Mouse (Mus musculus): ENCODE data around the gene Upf3b.
"Not testable (repeated sequence)": the region's sequence is repeated elsewhere in the genome, so short reads cannot be mapped to it uniquely, and the experiment has no call there.

The Upf3b gene

DNA sequence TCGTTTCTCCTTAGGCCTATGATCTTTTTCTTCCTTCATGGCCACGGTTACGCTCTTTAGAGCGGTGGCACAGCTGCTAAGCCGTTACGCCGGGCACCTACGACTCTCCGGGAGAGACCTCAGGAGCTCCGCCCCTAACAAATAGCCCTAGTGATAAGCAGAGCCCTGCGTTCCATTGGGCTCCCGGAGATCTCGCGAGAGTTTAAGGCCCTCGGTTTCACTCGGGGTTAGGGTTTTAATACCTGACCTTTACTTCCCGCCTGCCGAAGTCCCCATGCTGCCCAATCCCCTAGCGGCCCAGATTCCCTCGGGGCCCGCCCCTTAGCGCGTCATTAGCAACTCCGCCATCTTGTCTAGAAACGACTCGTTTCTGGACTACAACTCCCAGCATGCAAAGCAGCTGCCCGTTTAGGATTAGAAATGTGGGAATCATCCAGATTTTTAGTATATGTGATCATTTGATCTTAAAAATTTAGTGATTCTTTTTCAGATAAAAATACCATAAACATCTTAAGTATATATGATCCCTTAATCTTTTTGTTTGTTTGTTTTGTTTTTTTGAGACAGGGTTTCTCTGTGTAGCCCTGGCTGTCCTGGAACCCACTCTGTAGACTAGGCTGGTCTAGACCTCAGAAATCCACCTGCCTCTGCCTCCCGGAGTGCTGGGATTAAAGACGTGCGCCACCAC is at the start of gene Upf3b:
Gene Upf3b (minus strand): TSS at position 130 of the 688 bp plus-strand sequence.
- peak; percentile 94 for DNase-seq (ENCODE audit: low spot score)

DNA sequence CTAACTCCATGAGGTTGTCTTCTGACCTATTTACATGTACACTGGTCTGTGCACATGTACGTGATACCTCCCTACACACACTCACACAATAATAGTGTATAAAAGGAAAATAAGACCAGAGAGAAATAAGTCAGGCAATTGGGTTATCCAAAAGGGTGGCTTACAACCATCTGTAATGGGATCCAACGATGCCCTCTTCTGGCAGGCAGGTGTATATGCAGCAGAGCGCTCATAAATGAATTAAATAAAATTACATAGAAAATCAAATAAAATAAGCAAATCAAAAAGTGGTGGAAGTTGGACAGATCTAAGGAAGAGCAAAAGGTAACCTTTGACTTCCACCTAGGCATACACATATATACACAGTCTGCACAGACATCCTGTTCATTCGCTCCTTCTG is 47.7 kb upstream of the Upf3b start:
- no peak for DNase-seq (ENCODE audit: low spot score)

DNA sequence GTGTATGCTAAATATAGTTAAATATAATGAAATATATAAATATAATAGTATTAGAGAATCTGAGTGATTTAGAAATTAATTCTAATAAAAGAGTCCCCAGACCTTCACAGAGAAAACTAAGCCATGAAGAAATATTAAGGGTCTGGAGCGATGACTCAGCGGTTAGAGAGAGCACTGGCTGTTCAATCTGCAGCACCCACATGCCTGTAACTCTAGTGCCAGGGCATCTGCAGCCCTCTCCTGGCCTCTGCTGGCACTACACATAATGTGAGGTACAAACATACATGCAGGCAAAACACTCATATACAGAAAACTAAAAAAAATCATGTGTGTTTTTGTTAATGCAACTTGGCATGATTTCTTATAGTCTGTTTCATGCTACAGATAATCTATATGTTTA is 34.8 kb upstream of the Upf3b start:
- peak; percentile 15 for DNase-seq (ENCODE audit: low spot score)

DNA sequence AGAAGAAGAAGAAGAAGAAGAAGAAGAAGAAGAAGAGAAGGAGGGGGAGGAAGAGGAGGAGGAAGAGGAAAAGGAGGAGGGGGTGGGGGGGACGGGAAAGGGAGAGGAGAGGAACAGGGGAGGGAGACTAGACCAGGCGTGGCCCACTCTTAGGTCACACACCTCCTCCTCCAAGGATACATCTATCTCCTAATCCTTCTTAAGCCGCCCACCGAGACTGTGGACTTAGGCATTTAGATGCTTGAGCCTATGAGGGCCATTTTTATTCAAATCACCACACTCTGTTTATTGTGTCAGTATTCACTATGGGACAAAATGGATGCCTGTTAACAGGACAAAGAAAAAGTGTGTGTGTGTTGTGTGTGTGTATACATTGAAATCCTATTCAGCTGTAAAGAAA is 34.4 kb upstream of the Upf3b start:
- DNase-seq (ENCODE audit: low spot score): not testable (repeated sequence)

DNA sequence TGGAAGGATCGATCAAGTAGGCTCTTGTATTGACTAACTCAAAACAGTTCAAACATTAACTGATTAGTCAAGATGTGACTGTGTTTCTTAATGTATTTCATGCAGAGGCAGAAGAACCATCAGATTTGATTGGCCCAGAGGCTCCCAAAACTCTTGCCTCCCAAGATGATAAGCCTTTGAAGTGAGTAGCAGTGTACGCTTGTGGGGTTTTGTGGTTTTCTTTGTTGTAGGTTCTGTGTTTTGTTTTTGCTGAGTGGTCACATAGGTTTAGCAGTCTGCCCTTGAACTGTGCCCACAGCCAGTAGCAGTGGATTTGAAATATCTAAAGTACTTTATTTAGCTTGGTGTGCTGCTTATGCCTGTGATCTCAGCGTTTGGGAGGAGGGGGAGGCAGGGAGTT is 31.6 kb upstream of the Upf3b start:
- DNase-seq (ENCODE audit: low spot score): no peak

DNA sequence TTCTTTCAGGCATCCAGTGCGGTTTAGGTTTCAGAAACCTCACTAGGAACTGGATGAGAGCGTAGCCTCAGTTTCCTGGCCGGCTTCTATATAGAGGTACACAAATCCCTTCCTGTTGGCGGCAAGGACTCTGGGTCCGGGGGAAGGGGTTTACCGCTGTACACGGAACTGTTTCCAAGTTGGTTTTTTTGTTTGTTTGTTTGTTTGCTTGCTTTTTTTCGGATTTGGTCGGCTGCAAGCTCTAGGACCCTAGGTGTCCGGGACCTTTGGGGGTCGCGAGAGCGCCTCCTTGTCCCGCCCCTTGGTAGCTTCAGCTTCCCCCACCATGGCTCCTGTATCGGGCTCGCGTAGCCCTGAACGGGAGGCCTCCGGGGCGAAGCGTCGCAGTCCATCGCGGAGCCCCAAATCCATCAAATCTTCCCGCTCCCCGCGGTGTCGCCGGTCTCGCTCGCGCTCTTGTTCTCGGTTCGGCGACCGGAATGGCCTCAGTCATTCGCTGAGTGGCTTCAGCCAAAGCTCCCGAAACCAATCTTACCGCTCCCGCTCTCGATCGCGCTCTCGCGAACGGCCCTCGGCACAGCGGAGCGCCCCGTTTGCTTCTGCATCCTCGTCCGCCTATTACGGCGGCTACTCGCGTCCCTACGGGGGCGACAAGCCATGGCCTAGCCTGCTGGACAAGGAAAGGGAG is 16.7 kb upstream of the Upf3b start, which contains the start of gene Nkap:
Gene Nkap (plus strand): TSS at position 125 of the 688 bp plus-strand sequence.
- peak; percentile 82 for DNase-seq (ENCODE audit: low spot score)

DNA sequence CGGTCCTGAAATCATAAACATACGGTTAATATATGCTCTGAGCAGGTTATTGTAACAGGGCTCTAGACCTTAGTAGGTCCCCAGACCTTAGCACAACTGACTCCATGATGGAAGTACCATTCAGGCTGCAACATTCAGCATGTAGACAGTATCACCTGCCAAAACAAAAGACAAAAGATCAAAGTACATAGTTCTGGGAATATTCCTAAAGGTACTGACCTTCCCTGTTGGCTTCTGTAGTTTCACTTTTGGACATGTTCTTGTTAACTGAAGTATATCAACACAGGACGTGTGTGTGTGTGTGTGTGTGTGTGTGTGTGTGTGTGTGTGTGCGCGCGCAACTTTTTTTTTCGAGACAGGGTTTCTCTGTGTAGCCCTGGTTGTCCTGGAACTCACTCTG is 15.4 kb upstream of the Upf3b start:
- DNase-seq (ENCODE audit: low spot score): no peak

DNA sequence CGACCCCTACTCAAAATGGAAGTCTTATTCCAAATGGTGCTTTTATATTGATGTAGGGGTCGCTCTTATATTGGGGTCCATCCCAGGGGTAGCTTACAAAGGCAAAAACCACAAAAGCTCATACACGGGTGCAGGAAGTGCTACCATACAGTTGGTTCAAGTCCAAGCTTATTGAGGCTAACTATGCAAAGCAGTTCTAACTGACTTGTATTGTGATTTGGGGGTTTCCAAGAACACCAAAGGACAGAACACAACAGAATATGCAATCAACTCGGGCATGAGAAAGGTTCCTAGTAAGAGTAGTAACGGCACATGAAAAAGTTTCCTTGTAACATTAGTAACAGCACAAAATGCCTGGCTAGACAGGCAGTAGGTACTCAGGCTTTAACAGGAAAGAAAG is 10.1 kb upstream of the Upf3b start:
- DNase-seq (ENCODE audit: low spot score): no peak

DNA sequence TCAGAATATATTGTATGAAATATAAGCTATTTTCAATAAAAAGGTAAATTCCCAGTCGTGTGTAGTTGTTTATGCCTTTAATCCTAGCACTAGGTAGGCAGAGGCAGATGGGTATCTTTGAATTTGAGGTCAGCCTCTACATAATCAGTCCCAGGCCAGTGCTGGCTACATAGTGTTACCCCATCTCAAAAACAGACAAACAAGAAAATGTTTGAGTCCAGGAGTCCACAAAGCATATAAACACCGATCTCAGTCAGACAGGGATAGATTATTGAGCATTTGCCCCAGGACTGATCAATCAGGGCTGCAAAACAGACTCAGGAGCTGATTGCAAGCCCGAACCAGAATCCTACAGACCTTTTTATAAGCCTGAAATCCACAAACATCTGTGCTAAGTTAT is 9.5 kb upstream of the Upf3b start:
- DNase-seq (ENCODE audit: low spot score): no peak

DNA sequence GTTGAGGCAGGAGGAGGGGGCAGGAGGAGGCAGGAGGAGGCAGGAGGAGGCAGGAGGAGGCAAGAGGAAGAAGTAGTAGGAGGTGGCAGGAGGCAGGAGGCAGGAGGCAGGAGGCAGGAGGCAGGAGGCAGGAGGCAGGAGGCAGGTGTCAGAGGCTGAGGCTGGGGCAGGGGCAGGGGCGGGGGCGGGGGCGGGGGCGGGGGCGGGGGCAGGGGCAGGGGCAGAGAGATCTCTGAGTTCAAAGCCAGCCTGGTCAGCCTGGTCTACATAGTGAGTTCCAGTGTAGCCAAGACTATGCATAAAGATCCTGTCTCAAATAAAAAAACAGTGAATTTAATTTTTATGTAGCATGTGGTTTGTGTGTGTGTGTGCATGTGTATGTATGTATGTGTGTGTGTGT is 7.0 kb upstream of the Upf3b start:
- no peak for DNase-seq (ENCODE audit: low spot score)

DNA sequence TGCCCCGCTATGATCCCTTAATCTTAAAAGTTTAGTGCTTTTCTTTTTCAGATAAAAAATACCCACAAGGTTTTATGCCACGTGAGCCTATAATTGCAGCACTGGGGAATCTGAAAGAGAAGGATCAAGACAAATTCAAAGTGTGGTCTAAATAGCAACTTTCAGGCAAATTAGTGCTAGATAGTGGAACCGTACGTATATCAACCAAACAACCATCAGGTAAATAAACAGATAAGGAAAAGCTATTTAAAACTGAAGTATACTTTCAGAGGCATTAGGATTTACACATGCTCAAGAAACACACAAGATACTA is 715 bp upstream of the Upf3b start:
- DNase-seq (ENCODE audit: low spot score): no peak

DNA sequence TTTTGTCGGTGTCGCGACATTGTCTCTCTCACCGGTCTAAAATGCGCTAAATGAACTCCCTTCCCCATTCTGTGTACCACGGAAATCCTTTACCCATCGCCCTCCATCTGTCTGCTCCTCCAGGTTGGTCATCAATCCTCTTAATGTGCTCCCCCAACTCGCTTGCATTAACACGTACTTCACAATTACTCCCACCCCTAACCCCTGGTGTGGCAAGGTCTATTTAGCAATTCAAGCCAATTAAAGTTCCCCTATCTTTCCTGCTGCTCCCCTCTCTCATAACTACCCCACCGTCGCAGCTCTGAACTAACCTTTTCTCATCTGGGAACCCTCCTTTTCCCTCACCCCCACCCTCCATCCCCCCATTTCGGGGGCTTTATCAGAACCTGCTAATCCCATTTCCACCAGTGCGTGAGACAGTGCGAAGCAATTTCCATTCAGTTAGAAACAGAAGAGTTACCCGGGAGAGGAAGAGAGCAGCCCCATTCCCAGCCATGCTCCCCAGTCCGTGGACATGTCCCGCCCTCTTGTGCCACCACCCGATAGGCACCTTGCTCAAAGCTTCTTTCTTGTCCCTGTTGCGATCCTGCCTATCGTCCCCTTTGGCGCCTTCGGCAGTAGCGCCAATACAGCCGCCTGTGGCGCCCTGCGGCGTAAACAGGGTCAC is 463 bp downstream of the Upf3b start:
- DNase-seq (ENCODE audit: low spot score): peak; percentile 10

DNA sequence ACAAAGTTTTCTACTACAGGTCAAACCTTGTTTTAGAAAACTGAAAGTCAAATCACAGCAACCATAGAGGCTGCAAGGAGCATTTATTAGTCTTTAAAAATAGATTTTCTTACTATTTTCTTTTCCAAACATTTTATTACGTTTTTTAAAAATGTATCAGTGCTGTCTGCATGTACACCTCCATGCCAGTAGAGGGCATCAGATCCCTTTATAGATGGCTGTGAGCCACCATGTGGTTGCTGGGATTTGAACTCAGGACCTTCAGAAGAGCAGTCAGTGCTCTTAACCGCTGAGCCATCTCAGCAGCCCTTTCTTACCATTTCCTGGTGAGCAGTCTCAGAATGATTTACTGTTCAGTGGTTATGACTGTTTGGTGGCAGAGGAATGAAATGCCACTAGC is 6.3 kb downstream of the Upf3b start:
- DNase-seq (ENCODE audit: low spot score): no peak

DNA sequence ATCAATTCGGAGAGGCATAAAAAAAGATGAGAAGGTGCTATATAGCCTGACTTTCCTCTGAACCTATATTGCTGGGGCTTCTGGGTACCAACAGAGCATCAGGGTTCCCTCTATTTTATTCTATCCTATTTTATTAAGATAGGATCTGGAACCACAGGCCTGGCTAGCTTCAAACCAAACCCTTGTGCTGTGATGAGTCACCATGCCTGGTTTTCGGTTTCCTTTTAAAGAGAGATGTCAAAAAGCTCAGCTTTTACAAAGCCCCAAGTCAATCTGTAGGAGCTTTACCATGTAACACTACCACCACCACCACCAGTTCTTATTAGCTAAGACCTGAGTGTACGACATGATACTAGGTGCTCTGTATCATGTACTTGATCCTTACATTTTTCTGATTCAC is 11.4 kb downstream of the Upf3b start:
- no peak for DNase-seq (ENCODE audit: low spot score)

DNA sequence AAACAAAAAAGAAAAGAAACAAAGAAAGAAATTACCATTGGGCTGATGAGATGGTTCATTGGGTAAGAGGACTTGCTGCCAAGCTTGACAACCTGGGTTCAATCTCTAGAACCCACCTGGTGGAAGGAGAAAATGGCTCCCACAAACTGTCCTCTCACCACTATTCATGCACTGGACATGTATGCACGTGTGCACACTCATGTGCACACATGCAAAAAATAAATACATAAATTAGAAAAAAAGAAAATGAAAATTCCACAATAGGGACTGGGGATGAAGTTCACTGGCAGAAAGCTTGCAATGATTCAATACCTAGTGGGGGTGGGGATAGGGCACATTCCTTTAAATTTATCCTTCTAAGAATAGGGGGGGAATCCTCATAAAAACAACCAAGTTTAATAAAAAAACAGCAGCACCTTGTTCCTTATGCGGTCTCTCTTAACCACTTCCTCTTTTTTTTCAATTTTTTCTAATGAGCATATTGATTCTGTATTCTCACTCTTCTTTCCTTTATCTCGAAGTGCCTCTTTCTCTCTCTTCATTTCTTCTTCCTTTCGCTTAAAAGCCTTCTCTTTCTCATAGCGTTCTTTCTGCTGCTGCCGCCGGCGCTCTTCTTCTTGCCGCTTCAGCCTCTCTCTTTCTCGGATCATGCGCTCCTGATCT is 14.9 kb downstream of the Upf3b start:
- no peak for DNase-seq (ENCODE audit: low spot score)

DNA sequence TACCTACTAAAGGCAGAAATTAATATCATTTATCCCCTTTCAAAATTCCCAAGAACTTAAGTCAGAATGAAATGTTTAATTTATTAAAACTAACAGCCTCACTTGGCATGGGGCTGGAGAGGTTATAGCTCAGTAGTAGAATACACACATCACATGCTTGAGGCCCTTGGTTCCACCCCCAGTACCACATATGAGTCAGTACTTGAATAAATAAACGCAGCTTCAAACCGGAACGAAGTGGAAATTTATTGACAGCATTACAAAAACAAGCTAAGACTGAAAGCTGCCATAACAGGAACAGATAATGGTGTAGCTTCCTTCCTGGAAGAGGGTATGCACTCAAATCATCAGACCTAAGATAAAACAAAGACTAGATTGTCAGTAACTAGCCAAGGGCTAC is 18.7 kb downstream of the Upf3b start:
- DNase-seq (ENCODE audit: low spot score): no peak

DNA sequence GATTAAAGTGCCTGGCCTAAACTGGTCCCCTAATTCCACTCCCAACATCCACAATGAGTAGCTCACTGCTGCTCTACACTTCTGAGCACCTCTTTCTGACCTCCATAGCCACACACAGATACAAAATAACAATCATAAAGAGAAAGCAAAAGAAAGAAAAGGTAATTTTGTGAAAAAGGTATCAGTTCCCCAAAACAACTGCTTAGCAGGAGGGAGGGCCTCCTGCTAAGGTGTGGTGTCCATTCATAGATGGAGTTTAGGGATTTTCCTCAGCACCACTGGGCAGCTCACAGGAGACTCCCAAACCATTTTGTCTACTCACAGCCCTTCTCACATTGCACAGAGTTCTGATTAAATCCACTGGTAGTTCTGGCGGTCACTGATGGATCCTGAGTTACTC is 21.3 kb downstream of the Upf3b start:
- no peak for DNase-seq (ENCODE audit: low spot score)

DNA sequence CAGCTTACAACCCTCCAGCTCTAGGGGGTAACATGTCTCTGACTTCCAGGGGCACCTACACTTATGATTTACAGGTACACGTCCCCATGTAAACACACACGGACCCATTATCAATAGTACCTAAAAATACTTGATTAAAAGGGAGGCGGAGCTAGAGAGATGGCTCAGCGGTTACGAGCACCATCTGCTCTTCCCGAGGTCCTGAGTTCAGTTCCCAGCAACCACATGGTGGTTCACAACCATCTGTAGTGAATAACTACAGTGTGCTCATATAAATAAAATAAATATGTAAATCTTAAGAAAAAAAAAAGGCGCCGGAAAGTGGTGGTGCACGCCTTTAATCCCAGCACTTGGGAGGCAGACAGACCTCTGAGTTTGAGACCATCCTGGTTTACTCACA is 24.5 kb downstream of the Upf3b start:
- DNase-seq (ENCODE audit: low spot score): no peak

DNA sequence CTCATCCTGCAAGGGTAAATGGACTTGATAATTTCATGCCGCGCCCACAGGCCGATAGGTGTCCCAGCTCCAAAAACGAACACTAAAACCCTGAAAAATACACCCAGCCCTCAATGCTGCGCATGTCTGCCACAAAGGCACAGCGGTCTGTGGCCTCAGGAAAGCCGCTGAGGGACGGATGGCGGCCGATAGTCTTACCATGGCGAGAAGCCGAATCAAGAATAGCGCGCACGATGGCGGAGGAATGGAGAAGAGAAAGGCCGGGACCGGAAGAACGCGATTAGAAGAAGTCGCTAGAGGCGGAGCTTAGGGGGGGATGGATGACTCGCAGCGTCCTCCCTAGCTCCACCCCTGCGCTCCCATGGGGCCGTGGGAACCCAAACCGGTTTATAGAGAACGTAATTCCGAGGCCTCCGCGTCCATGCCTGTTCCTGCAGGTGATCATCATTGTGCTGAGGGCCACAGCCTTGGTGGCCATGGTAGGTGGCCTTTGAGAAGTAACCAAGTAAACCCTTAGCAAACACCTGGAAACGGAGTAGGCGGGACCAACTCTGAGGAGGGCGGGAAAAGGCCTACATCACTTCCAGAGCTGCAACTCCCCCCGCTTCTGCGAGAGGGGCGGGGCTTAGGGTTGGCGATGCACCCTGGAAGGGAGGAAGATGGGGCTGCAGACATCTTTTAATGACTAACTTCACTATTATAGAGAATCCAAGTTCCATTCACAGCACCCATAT is 25.0 kb downstream of the Upf3b start, which contains the start of gene Rpl39:
Gene Rpl39 (minus strand): TSS at position 476 of the 734 bp plus-strand sequence.
- peak; percentile 87 for DNase-seq (ENCODE audit: low spot score)

DNA sequence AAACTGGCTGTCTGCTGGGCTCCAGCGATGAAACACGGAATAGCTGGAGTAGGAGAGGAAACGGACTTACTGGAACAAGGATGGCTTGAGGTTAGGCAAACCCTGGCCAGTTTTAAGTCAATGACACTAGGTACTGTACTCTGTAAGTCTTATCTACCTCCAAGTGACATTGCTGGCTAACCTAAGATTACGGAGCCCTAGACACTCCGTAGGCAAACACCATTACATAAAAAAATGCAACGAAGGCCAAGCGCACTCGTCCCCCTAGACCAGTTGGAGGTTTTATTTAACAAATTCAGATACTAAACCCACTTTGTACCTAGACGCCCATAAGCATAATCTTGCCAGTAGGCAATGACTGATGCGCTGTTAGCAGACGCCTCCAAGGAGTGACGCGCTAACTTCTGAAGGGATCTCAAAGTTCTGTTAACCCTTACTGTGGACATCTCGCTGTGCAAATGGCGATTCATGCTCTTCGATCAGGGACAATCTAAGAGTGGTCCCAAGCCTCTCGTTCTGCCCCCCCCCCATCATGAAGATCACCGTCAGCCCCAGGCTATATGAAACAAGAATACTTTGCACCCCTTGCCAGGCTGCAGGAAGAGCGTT is 25.7 kb downstream of the Upf3b start:
- DNase-seq (ENCODE audit: low spot score): no peak

DNA sequence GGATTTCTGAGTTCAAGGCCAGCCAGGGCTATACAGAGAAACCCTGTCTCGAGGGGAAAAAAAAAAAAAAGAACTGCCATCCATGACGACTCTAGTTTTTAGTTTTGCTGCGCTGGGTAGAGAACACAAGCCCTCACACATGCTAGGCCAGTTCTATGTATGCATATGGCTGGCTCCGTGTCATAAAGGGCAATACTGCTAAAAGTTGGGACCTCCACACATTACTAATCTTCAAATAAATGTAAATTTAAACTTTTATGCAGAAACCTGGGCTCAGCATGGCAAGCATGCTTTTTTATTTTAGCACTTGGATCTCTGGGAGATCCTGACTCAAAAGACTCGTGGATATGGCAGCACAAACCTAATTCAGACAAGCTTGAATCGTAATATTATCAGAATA is 28.9 kb downstream of the Upf3b start:
- DNase-seq (ENCODE audit: low spot score): no peak

DNA sequence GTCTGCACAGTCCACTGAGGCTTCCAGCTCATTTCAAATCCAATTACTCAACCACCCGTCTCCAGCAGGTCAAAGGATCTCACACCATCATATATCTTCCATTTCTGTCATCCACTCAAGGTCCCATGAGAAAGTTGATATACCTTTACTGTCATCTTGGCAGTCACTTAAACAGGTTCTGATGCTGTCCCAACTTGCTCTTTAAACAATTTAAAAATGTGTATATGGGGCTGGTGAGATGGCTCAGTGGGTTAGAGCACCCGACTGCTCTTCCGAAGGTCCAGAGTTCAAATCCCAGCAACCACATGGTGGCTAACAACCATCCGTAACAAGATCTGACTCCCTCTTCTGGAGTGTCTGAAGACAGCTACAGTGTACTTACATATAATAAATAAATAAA is 29.8 kb downstream of the Upf3b start:
- DNase-seq (ENCODE audit: low spot score): not testable (repeated sequence)
